Mouse (Mus musculus) spleen, postnatal 10 days (tissue): ENCODE data around the gene Pank4.

Experiments used
- DNase-seq, 2 experiments: peaks; one replicate each; pipeline ENCODE4 v3.0.0; 2021 to 2022; ENCODE audit warnings: low spot score in 2 of 2

The Pank4 gene

GRCm38 (mm10) chr4:155012788-155013187 is 48.9 kb downstream of the Pank4 start:
- peak; percentile 58 to 78 for DNase-seq

GRCm38 (mm10) chr4:155014244-155014643 is 50.3 kb downstream of the Pank4 start:
- DNase-seq, result no peak

- DNase-seq, result no peak
Observed at GRCm38 (mm10) chr4:155014791-155015190, 50.9 kb downstream of the Pank4 start.

DNA sequence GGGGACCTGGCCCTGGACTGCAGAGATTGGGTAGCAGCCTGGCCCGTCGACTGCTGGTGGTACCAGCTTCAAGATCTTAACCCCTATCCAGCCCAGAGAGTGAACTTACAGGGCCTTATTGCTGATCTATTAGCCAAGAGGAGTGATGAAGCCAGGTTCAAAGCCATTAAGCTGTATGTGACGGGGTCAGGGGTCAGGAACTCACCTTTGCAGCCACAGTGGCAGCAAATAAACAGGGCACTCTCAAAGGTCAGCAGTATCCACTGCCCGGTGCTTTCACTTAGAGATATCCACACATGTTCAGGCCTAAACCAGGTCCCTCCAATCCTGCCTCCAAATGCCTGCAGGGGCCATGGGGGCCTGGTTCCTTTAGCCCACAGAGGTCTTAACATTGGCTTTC is 51.6 kb downstream of the Pank4 start:
- DNase-seq, result no peak

- DNase-seq, result no peak
Observed at GRCm38 (mm10) chr4:155016807-155017206, 52.9 kb downstream of the Pank4 start.

- no peak for DNase-seq
Observed at GRCm38 (mm10) chr4:155017253-155017878, 53.4 kb downstream of the Pank4 start.

GRCm38 (mm10) chr4:155018066-155018465 is 54.1 kb downstream of the Pank4 start:
- DNase-seq, result no peak

- DNase-seq, result peak in 1 of 2 experiments; percentile 33
Observed at GRCm38 (mm10) chr4:155018601-155019335, 54.8 kb downstream of the Pank4 start.

GRCm38 (mm10) chr4:155019336-155019847 is 55.5 kb downstream of the Pank4 start:
- no peak for DNase-seq

GRCm38 (mm10) chr4:155020141-155020540 is 56.2 kb downstream of the Pank4 start:
- no peak for DNase-seq

GRCm38 (mm10) chr4:155020813-155021212 is 56.9 kb downstream of the Pank4 start:
- DNase-seq, result no peak

DNA sequence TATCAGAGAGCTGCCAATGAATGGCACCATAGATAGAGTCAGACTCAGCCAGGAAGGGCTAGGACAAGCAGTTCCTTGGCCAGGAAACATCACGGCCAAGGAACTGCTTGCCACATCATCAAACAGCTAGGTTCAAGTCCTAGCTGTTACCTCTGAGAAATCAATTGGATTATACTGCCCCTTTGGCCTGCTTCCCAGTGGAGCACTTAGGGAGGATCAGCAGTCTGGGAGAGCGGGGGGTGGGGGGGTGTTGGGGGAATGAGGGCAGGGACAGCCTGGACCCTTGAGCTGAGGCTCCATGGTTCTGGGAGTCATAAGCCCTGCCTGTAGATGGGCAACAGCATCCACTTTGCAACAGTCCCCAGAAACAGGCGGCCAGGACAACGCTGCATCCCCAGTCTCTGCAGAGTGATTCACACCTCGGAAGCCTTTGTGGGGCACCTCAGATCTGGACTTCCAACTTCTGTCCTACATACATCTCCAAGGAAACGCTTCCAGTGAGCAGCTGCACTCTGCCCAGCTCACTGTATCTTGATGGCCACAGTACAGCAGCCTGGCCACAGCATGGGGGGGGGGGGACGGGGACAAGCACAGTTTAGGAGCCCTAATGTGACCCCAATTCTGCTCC is 58.4 kb downstream of the Pank4 start:
- no peak for DNase-seq

DNA sequence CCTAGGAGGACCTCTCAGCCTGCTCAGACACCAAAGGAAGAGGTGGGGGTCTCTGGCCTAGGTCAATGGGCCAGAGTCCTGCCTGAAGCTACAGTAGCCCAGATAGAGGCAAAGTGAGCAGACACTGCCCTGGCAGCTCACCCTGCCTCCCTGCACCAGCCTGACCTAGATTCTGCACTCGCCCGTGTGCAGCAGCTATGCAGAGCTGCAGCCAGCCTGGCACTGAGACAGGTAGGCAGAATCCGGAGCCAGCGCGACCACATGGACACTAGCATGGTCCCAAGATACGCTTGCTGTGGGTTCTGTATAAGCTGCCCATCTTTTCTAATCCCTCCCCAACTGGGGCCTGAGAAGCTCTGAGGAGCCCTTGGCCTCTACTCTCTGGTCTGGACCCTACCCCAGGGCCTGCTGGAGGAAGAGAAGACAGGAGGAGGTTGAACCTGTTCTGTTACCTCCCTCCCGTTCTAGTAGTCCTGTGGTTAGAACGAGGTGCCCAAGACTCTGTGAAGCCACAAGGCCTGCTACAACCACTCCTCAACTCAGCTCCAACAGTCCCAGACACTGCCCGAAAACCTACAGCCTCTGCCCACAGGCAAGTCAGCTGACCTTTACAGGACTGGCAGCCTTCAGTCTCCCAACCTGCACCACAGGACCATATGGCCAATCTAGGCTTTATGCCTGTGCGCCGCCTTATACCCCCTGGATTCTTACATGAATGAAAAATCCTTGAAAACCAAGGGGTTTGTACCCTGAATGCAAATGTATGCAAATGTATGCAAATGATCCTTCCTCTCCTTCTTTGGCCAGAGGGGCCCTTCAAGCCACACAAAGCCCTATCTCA is 60.5 kb downstream of the Pank4 start:
- no peak for DNase-seq
